Mouse (Mus musculus) thymus, adult 2 months (tissue): ENCODE data around the gene Plxnb2.

ENCODE experiments used
- CTCF ChIP-seq: fragments of 200-500 bp; IDR thresholded peaks from 2 replicates; pipeline ENCODE4 v1.5.1; 2012; ENCODE audit warnings: mild to moderate bottlenecking, control low read depth, low read length, moderate library complexity, borderline replicate concordance; ENCODE audit not compliant: control insufficient read depth, poor library complexity, insufficient read depth; ENCODE audit errors: extremely low read depth
- POLR2A ChIP-seq: fragments of 200-500 bp; IDR thresholded peaks from 2 replicates; pipeline ENCODE4 v1.6.1; 2012; ENCODE audit warnings: mild to moderate bottlenecking, low read length, control low read depth, moderate library complexity; ENCODE audit not compliant: control insufficient read depth, poor library complexity, insufficient read depth; ENCODE audit errors: extremely low read depth

- TF ChIP-seq POLR2A (no peak), CTCF (no peak)
Measured at GRCm38 (mm10) chr15:89195261-89195681, 14.7 kb upstream of the Plxnb2 start.
